Mouse (Mus musculus): ENCODE data around the gene Pde4c. TPM values are rescaled to one million over a fixed set of nuclear protein-coding genes. Genes with fewer than 3 reads are reported as not detected.

Gene Pde4c
- polyA plus RNA-seq, 1 experiment from 2014 or later, result 9.4 TPM

- H3K9ac ChIP-seq, result peak overlapping the region; percentile 53
- H3K4me2 ChIP-seq, result peak overlapping the region; percentile 96
- WGBS, result 7% methylated on average over 21 of the region's 21 CpGs
- no peaks in the 10 kb centered on the region for H3K9me3 ChIP-seq (replicated peaks)
- H3K27ac ChIP-seq, result peak overlapping the region; percentile 87
- peak overlapping the region; percentile 53 for H3K4me3 ChIP-seq (replicated peaks)
- H3K4me1 ChIP-seq, result peaks cover 40% of the 10 kb centered on the region
- H3K36me3 ChIP-seq, result peaks cover 60% of the 10 kb centered on the region
- peak; percentile 78 for ATAC-seq (replicated peaks; ENCODE audit: low FRiP score)
- no peaks in the 10 kb centered on the region for H3K27me3 ChIP-seq
Measured at GRCm38 (mm10) chr8:70766571-70767440, 43.3 kb downstream of the Pde4c start.

DNA sequence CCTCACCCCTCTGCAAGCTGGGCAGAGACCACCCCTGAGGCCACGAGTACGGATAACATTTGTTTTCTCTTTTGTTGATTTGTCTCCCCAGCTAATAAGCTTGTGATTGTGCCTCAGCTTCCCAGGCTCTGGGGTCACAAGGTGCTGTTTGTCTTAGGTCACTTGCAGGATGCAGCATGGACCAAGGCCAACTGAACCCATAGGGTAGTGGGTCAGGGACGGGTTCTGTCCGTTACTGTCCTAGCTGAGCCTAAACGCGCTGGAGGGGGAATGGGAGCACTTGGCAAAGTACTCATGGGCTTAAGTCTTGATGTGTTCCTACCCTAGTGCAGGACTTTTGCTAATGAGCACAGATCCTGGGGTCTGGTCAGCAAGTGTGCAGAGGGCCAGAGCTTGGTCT is 44.0 kb downstream of the Pde4c start:
- Histone ChIP-seq H3K36me3 (peaks cover 67% of the 10 kb centered on the region), H3K4me3 (replicated peaks) (no peak overlapping the region), H3K27me3 (no peaks in the 10 kb centered on the region), H3K4me2 (no peak overlapping the region), H3K9me3 (replicated peaks) (no peaks in the 10 kb centered on the region), H3K4me1 (peaks cover 42% of the 10 kb centered on the region), H3K9ac (peak overlapping the region; percentile 14; the same call in 1 of the 2 replicates), H3K27ac (peak overlapping the region; percentile 87; the same call in 1 of the 2 replicates)
- no peak for ATAC-seq (replicated peaks; ENCODE audit: low FRiP score)
- WGBS, result 71% methylated on average over 6 of the region's 6 CpGs

GRCm38 (mm10) chr8:70768231-70768776 is 44.8 kb downstream of the Pde4c start:
- Histone ChIP-seq H3K9ac (no peak overlapping the region), H3K4me2 (no peak overlapping the region), H3K4me1 (peaks cover 50% of the 10 kb centered on the region), H3K27me3 (no peaks in the 10 kb centered on the region), H3K27ac (no peak overlapping the region), H3K36me3 (peaks cover 68% of the 10 kb centered on the region), H3K9me3 (replicated peaks) (no peaks in the 10 kb centered on the region), H3K4me3 (replicated peaks) (no peak overlapping the region)
- ATAC-seq (replicated peaks; ENCODE audit: low FRiP score), result no peak
- 95% methylated on average over 32 of the region's 32 CpGs for WGBS

DNA sequence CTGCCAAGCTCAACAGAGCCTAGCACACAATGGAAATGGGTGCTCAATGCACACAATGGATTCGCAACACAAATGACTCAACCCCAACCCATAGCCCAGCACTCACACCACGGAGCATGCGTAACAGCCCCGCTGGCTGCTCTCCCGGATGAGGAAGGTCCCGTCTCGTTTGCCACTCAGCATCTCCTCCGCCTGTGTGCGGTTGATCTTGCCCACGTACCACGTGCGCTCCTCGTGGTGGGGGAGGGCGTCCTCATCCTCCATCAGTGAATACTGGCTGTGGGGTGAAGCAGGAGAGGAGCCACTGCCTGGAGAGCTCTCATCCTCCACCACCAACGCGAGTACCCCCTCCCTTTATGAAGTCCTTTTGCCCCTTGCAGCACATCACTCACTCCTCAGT is 45.4 kb downstream of the Pde4c start:
- 89% methylated on average over 16 of the region's 16 CpGs for WGBS
- Histone ChIP-seq H3K4me2 (no peak overlapping the region), H3K27ac (no peak overlapping the region), H3K9ac (no peak overlapping the region), H3K4me1 (peaks cover 55% of the 10 kb centered on the region), H3K36me3 (peaks cover 68% of the 10 kb centered on the region), H3K27me3 (no peaks in the 10 kb centered on the region), H3K4me3 (replicated peaks) (no peak overlapping the region), H3K9me3 (replicated peaks) (no peaks in the 10 kb centered on the region)
- no peak for ATAC-seq (replicated peaks; ENCODE audit: low FRiP score)

DNA sequence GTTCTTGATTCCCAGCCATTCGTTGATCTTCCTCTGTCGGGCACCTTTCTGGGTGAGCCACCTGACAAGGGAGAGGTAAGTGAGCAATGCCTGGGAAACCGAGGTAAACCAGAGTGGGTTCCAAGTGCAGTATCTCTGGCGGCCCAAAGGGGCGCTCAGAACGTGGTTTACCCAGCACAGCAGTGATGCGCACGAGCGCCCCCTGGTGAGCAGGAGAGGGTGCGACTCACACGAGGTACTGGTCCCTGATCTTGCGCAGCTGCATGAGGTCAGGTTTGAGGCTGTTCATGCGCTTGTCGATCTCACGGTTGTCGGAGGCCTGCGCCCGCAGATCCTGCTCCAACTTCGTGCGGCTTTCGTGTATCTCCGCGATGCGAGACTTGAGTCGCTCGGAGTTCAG is 45.8 kb downstream of the Pde4c start:
- H3K9ac ChIP-seq, result no peak overlapping the region
- no peak overlapping the region for H3K4me2 ChIP-seq
- no peaks in the 10 kb centered on the region for H3K27me3 ChIP-seq
- ATAC-seq (replicated peaks; ENCODE audit: low FRiP score), result peak; percentile 66
- H3K9me3 ChIP-seq (replicated peaks), result no peaks in the 10 kb centered on the region
- peaks cover 56% of the 10 kb centered on the region for H3K4me1 ChIP-seq
- 7% methylated on average over 26 of the region's 26 CpGs for WGBS
- H3K4me3 ChIP-seq (replicated peaks), result no peak overlapping the region
- H3K36me3 ChIP-seq, result peaks cover 68% of the 10 kb centered on the region
- no peak overlapping the region for H3K27ac ChIP-seq

DNA sequence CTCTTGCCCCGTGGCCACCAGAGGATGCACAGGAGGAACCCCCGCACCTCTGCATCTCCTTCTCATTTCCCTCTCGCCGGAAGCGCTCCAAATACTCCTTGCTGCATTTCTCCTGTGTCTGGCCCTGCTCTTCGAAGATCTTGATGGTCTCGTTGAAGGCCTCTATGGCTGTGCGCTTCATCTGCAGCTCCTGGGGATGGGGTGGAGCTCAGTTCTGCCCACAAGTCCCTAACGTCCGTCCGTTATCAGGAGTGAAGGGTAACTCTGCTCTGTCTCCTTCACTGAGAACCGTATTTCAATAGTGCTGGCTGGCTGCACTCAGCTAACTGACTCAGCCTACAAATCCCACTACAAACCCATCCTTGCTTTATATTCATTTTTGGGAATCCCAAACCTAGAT is 46.3 kb downstream of the Pde4c start:
- Histone ChIP-seq H3K36me3 (peaks cover 73% of the 10 kb centered on the region), H3K4me3 (replicated peaks) (no peak overlapping the region), H3K9ac (no peak overlapping the region), H3K27ac (no peak overlapping the region), H3K4me2 (no peak overlapping the region), H3K27me3 (no peaks in the 10 kb centered on the region), H3K4me1 (peaks cover 57% of the 10 kb centered on the region), H3K9me3 (replicated peaks) (no peaks in the 10 kb centered on the region)
- ATAC-seq (replicated peaks; ENCODE audit: low FRiP score), result no peak
- WGBS, result 76% methylated on average over 12 of the region's 12 CpGs

- Histone ChIP-seq H3K27me3 (no peaks in the 10 kb centered on the region), H3K9me3 (replicated peaks) (no peaks in the 10 kb centered on the region), H3K4me2 (no peak overlapping the region), H3K9ac (no peak overlapping the region), H3K27ac (no peak overlapping the region), H3K4me3 (replicated peaks) (no peak overlapping the region), H3K36me3 (peaks cover 74% of the 10 kb centered on the region), H3K4me1 (peaks cover 57% of the 10 kb centered on the region)
- 93% methylated on average over 13 of the region's 13 CpGs for WGBS
- ATAC-seq (replicated peaks; ENCODE audit: low FRiP score), result no peak
Measured at GRCm38 (mm10) chr8:70770748-70771147, 47.2 kb downstream of the Pde4c start.

GRCm38 (mm10) chr8:70771217-70771616 is 47.7 kb downstream of the Pde4c start:
- Histone ChIP-seq H3K36me3 (peaks cover 74% of the 10 kb centered on the region), H3K4me1 (peaks cover 56% of the 10 kb centered on the region)
- 84% methylated on average over 7 of the region's 7 CpGs for WGBS

GRCm38 (mm10) chr8:70772075-70772474 is 48.6 kb downstream of the Pde4c start:
- Histone ChIP-seq H3K27ac (no peak overlapping the region), H3K27me3 (no peaks in the 10 kb centered on the region), H3K36me3 (peaks cover 74% of the 10 kb centered on the region), H3K4me2 (no peak overlapping the region), H3K9me3 (replicated peaks) (no peaks in the 10 kb centered on the region), H3K9ac (0 out of 2 replicates have a peak overlapping the region, but pooled peaks have one; percentile 16), H3K4me3 (replicated peaks) (no peak overlapping the region), H3K4me1 (peaks cover 48% of the 10 kb centered on the region)
- WGBS, result 94% methylated on average over 13 of the region's 13 CpGs
- ATAC-seq (replicated peaks; ENCODE audit: low FRiP score), result no peak

More at GRCm38 (mm10) chr8:70771217-70771616, 47.7 kb downstream of the Pde4c start:
- no peak for ATAC-seq (replicated peaks; ENCODE audit: low FRiP score)
- no peaks in the 10 kb centered on the region for H3K9me3 ChIP-seq (replicated peaks)
- H3K27ac ChIP-seq, result no peak overlapping the region
- no peak overlapping the region for H3K9ac ChIP-seq
- no peaks in the 10 kb centered on the region for H3K27me3 ChIP-seq
- no peak overlapping the region for H3K4me3 ChIP-seq (replicated peaks)
- H3K4me2 ChIP-seq, result no peak overlapping the region

DNA sequence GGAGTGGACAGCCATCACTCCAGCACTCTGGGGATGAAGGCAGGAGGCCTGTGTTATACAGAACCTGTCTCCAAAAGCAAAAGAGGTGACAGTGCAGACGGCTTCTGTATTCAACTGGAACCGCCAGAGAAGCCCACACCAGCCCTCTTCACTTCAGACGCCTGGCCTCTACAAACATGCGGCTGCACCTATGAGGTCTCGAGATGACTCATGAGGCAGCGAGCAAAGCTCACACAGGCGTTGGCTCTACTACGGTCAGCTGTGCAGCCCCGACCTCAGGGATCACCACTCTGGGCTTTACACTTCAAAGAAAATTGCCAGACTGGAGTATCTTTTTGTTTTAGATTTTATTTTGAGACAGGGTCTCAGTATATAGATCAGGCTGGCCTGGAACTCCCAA is 49.4 kb downstream of the Pde4c start:
- 80% methylated on average over 9 of the region's 9 CpGs for WGBS
- Histone ChIP-seq H3K4me3 (replicated peaks) (no peak overlapping the region), H3K27me3 (no peaks in the 10 kb centered on the region), H3K27ac (0 out of 2 replicates have a peak overlapping the region, but pooled peaks have one; percentile 1), H3K36me3 (peaks cover 69% of the 10 kb centered on the region), H3K9me3 (replicated peaks) (no peaks in the 10 kb centered on the region), H3K4me2 (no peak overlapping the region), H3K4me1 (peaks cover 47% of the 10 kb centered on the region), H3K9ac (0 out of 2 replicates have a peak overlapping the region, but pooled peaks have one; percentile 3)
- no peak for ATAC-seq (replicated peaks; ENCODE audit: low FRiP score)

DNA sequence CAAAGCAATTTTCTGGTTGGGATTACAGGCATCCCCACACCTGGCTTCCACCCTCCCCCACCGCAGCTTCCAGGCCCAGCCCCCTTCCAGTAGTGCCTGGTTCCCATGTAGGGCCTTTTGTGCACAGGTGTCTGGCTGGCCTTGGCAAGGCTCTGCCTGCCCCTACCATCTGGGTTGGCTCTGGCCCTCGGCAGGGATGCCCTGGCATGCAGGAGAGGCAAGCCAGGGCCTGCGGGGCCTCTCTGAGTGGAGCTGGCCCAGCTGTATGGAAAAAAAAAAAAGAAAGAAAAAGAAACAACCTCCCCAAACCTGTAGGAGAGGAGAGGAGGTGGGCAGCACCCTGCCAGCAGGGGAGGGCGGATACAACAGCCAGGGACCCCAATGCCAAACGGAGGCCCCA is 49.9 kb downstream of the Pde4c start:
- H3K27ac ChIP-seq, result no peak overlapping the region
- no peak for ATAC-seq (replicated peaks; ENCODE audit: low FRiP score)
- 90% methylated on average over 5 of the region's 5 CpGs for WGBS
- H3K4me2 ChIP-seq, result peak overlapping the region; percentile 24; the same call in 1 of the 2 replicates
- peaks cover 68% of the 10 kb centered on the region for H3K36me3 ChIP-seq
- H3K4me1 ChIP-seq, result peaks cover 49% of the 10 kb centered on the region
- no peaks in the 10 kb centered on the region for H3K27me3 ChIP-seq
- H3K9me3 ChIP-seq (replicated peaks), result no peaks in the 10 kb centered on the region
- peak overlapping the region; percentile 88; the same call in 1 of the 2 replicates for H3K9ac ChIP-seq
- no peak overlapping the region for H3K4me3 ChIP-seq (replicated peaks)

DNA sequence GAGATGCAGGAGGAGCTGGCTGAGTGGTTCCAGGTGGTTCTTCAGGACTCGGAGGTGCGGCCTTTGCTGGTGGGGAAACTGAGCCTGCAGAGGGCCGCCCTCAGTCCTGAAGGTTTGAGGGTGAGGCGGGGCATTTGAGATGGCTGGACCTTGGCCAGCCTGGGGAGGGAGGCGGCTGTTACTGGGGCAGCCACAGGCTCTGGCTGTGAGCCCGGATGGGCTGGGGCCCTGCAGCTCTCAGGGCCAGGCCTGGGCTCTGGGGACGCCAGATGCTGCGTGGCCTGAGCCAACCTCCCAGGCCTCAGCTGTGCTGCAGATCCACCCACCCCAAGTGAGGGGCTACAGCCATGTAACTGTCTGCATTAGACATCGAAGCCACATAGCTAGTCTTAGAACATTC is 50.3 kb downstream of the Pde4c start:
- H3K4me1 ChIP-seq, result peaks cover 51% of the 10 kb centered on the region
- WGBS, result 63% methylated on average over 9 of the region's 9 CpGs
- ATAC-seq (replicated peaks; ENCODE audit: low FRiP score), result no peak
- no peaks in the 10 kb centered on the region for H3K9me3 ChIP-seq (replicated peaks)
- H3K9ac ChIP-seq, result peak overlapping the region; percentile 88
- H3K4me3 ChIP-seq (replicated peaks), result 0 out of 2 replicates have a peak overlapping the region, but pooled peaks have one; percentile 4
- peaks cover 68% of the 10 kb centered on the region for H3K36me3 ChIP-seq
- H3K27me3 ChIP-seq, result no peaks in the 10 kb centered on the region
- 0 out of 2 replicates have a peak overlapping the region, but pooled peaks have one; percentile 55 for H3K27ac ChIP-seq
- peak overlapping the region; percentile 24; the same call in 1 of the 2 replicates for H3K4me2 ChIP-seq

Data from kidney, embryonic 15.5 days (tissue).